Mouse (Mus musculus): ENCODE data around the gene Ubald1. TPM values are rescaled to one million over a fixed set of nuclear protein-coding genes. Genes with fewer than 3 reads are reported as not detected.

Ubald1 gene
- polyA plus RNA-seq, 1 experiment, result 92.4 TPM

GRCm38 (mm10) chr16:4876033-4876680 is 4.0 kb downstream of the Ubald1 start:
- 75% methylated on average over 8 of the region's 8 CpGs for WGBS
- Histone ChIP-seq H3K4me3 (ENCODE audit: control insufficient read depth, insufficient read depth, low read length) (no peak overlapping the region), H3K4me1 (replicated peaks; ENCODE audit: control insufficient read depth, insufficient read depth, low read length) (peaks cover 30% of the 10 kb centered on the region), H3K36me3 (ENCODE audit: control insufficient read depth, insufficient read depth, low read length) (no peaks in the 10 kb centered on the region), H3K27me3 (ENCODE audit: control insufficient read depth, insufficient read depth, low read length) (no peaks in the 10 kb centered on the region), H3K27ac (ENCODE audit: control insufficient read depth, insufficient read depth, low read length) (no peak overlapping the region)
- TF ChIP-seq POLR2A (IDR thresholded peaks at IDR 0.05; ENCODE audit: control insufficient read depth, extremely low read depth, insufficient read depth, low read length, poor library complexity) (no peak), CTCF (IDR thresholded peaks at IDR 0.05; ENCODE audit: borderline replicate concordance, control insufficient read depth, extremely low read depth, insufficient read depth, low read length, poor library complexity) (no peak)
- no peak for DNase-seq

GRCm38 (mm10) chr16:4875198-4876032 is 4.7 kb downstream of the Ubald1 start:
- TF ChIP-seq CTCF (IDR thresholded peaks at IDR 0.05; ENCODE audit: borderline replicate concordance, control insufficient read depth, extremely low read depth, insufficient read depth, low read length, poor library complexity), result no peak
- no peak for TF ChIP-seq POLR2A (IDR thresholded peaks at IDR 0.05; ENCODE audit: control insufficient read depth, extremely low read depth, insufficient read depth, low read length, poor library complexity)
- H3K4me1 ChIP-seq (replicated peaks; ENCODE audit: control insufficient read depth, insufficient read depth, low read length), result peaks cover 26% of the 10 kb centered on the region
- DNase-seq, result no peak
- H3K36me3 ChIP-seq (ENCODE audit: control insufficient read depth, insufficient read depth, low read length), result no peaks in the 10 kb centered on the region
- H3K27ac ChIP-seq (ENCODE audit: control insufficient read depth, insufficient read depth, low read length), result no peak overlapping the region
- no peak overlapping the region for H3K4me3 ChIP-seq (ENCODE audit: control insufficient read depth, insufficient read depth, low read length)
- H3K27me3 ChIP-seq (ENCODE audit: control insufficient read depth, insufficient read depth, low read length), result no peaks in the 10 kb centered on the region
- WGBS, result 67% methylated on average over 23 of the region's 23 CpGs

- 96% methylated on average over 2 of the region's 2 CpGs for WGBS
- Histone ChIP-seq H3K4me1 (replicated peaks; ENCODE audit: control insufficient read depth, insufficient read depth, low read length) (peaks cover 13% of the 10 kb centered on the region), H3K4me3 (ENCODE audit: control insufficient read depth, insufficient read depth, low read length) (no peak overlapping the region), H3K36me3 (ENCODE audit: control insufficient read depth, insufficient read depth, low read length) (no peaks in the 10 kb centered on the region), H3K27me3 (ENCODE audit: control insufficient read depth, insufficient read depth, low read length) (no peaks in the 10 kb centered on the region), H3K27ac (ENCODE audit: control insufficient read depth, insufficient read depth, low read length) (no peak overlapping the region)
- TF ChIP-seq POLR2A (IDR thresholded peaks at IDR 0.05; ENCODE audit: control insufficient read depth, extremely low read depth, insufficient read depth, low read length, poor library complexity), result no peak
- no peak for TF ChIP-seq CTCF (IDR thresholded peaks at IDR 0.05; ENCODE audit: borderline replicate concordance, control insufficient read depth, extremely low read depth, insufficient read depth, low read length, poor library complexity)
- DNase-seq, result no peak
Measured at GRCm38 (mm10) chr16:4871926-4872325, 8.2 kb downstream of the Ubald1 start.

- Histone ChIP-seq H3K27me3 (ENCODE audit: control insufficient read depth, insufficient read depth, low read length) (no peaks in the 10 kb centered on the region), H3K4me3 (ENCODE audit: control insufficient read depth, insufficient read depth, low read length) (no peak overlapping the region), H3K4me1 (replicated peaks; ENCODE audit: control insufficient read depth, insufficient read depth, low read length) (peaks cover 2% of the 10 kb centered on the region; the same call in 1 of the 2 replicates), H3K27ac (ENCODE audit: control insufficient read depth, insufficient read depth, low read length) (no peak overlapping the region), H3K36me3 (ENCODE audit: control insufficient read depth, insufficient read depth, low read length) (no peaks in the 10 kb centered on the region)
- 79% methylated on average over 5 of the region's 5 CpGs for WGBS
- DNase-seq, result no peak
- TF ChIP-seq POLR2A (IDR thresholded peaks at IDR 0.05; ENCODE audit: control insufficient read depth, extremely low read depth, insufficient read depth, low read length, poor library complexity) (no peak), CTCF (IDR thresholded peaks at IDR 0.05; ENCODE audit: borderline replicate concordance, control insufficient read depth, extremely low read depth, insufficient read depth, low read length, poor library complexity) (no peak)
Measured at GRCm38 (mm10) chr16:4870490-4870889, 9.6 kb downstream of the Ubald1 start.

- H3K4me1 ChIP-seq (replicated peaks; ENCODE audit: control insufficient read depth, insufficient read depth, low read length), result peaks cover 2% of the 10 kb centered on the region; the same call in 1 of the 2 replicates
- H3K36me3 ChIP-seq (ENCODE audit: control insufficient read depth, insufficient read depth, low read length), result no peaks in the 10 kb centered on the region
- TF ChIP-seq POLR2A (IDR thresholded peaks at IDR 0.05; ENCODE audit: control insufficient read depth, extremely low read depth, insufficient read depth, low read length, poor library complexity) (no peak), CTCF (IDR thresholded peaks at IDR 0.05; ENCODE audit: borderline replicate concordance, control insufficient read depth, extremely low read depth, insufficient read depth, low read length, poor library complexity) (no peak)
- no peak overlapping the region for H3K4me3 ChIP-seq (ENCODE audit: control insufficient read depth, insufficient read depth, low read length)
- 88% methylated on average over 7 of the region's 7 CpGs for WGBS
- no peak for DNase-seq
- no peak overlapping the region for H3K27ac ChIP-seq (ENCODE audit: control insufficient read depth, insufficient read depth, low read length)
- H3K27me3 ChIP-seq (ENCODE audit: control insufficient read depth, insufficient read depth, low read length), result no peaks in the 10 kb centered on the region
Measured at GRCm38 (mm10) chr16:4866101-4866695, 13.9 kb downstream of the Ubald1 start.

GRCm38 (mm10) chr16:4863742-4864141 is 16.4 kb downstream of the Ubald1 start:
- WGBS, result 95% methylated on average over 8 of the region's 8 CpGs
- H3K27me3 ChIP-seq (ENCODE audit: control insufficient read depth, insufficient read depth, low read length), result no peaks in the 10 kb centered on the region
- DNase-seq, result no peak
- TF ChIP-seq CTCF (IDR thresholded peaks at IDR 0.05; ENCODE audit: borderline replicate concordance, control insufficient read depth, extremely low read depth, insufficient read depth, low read length, poor library complexity) (no peak), POLR2A (IDR thresholded peaks at IDR 0.05; ENCODE audit: control insufficient read depth, extremely low read depth, insufficient read depth, low read length, poor library complexity) (no peak)
- H3K36me3 ChIP-seq (ENCODE audit: control insufficient read depth, insufficient read depth, low read length), result no peaks in the 10 kb centered on the region
- no peak overlapping the region for H3K4me3 ChIP-seq (ENCODE audit: control insufficient read depth, insufficient read depth, low read length)
- 0 out of 2 replicates have a peak, but pooled peaks cover under 1% of the 10 kb centered on the region for H3K4me1 ChIP-seq (replicated peaks; ENCODE audit: control insufficient read depth, insufficient read depth, low read length)
- H3K27ac ChIP-seq (ENCODE audit: control insufficient read depth, insufficient read depth, low read length), result no peak overlapping the region
